Mouse (Mus musculus) R1 (cell line): Measurements from ENCODE around the gene Ambn.
"Not testable (repeated sequence)": the region's sequence is repeated elsewhere in the genome, so short reads cannot be mapped to it uniquely, and the experiment has no call there.

ENCODE experiments used
- DNase-seq: peaks from one replicate; pipeline ENCODE4 v3.0.0-alpha.2; 2018; ENCODE audit warnings: low read depth, low spot score

Ambn gene

DNA sequence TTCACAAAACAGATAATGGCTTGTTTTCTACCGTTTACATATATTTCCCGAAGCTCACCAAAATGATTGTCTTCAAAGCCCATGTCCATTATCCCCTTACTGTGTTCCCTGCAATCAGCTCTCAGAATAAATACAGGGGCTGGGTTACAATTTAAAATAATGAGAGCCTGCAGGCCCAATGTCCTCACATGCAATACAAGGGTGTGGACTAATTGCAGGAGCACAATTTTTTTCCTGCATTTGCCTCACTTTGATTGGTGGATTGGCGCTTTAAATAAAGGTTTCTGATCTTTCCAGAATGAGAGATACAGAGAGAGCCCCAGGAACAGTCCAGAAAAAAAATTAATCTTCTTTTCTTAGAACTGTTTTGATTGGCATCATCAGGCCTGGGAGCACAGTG lies at the start of gene Ambn:
Gene Ambn (plus strand): TSS at position 301 of the 400 bp plus-strand sequence.
- DNase-seq, result no peak

DNA sequence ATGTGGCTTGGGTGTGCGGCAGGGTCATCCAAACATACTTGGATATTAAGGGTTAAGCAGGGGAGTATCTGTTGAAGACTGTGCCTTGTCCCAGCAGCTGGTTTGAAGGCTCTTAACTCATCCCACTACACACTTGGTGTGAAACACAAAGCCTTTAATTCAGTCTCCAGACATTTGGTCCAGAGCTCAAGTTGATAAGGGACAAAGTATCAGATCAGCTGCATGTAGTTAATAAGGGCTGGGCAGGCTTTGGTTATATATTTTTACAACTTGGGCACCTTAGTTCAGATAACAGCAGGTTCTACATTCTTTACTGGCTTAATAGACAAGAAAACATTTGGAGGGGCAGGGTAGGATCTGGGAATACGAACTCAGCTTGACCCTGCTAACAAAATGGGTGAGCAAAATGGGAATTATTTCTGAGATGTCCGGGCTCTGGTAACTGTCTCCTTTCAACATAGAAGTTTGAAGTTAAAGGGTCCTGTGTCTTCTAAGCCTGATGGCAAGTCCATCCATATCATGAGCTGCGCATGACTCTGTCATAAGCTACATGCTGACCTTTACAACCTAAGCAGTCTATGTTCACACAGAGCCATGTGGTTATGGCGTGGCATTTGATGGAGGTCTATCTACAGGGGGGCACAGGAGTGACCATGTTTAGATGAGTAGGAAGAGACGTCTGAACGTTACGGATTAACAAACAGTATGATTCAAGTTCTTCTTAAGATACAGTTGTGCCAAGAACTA lies 35.3 kb upstream of the Ambn start:
- no peak for DNase-seq

DNA sequence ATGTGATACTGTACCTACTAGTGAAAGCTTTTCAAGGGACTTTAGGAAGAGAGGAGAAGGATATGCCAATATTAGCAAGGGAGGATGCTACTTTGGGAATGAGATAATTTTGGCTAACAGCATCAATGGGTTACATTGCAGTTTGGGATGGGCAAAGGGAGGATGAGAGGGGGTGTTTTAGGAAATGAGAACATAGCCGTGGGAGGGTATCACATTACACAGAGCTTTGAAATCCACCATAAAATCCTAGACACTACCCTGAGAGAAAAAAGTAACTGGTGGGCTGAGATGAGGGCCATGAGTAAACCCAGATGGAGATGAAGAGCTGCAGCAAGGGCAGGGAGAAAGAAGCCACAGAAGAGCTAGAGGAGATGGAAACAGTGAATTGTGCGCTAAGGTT lies 30.9 kb upstream of the Ambn start:
- not testable (repeated sequence) for DNase-seq

DNA sequence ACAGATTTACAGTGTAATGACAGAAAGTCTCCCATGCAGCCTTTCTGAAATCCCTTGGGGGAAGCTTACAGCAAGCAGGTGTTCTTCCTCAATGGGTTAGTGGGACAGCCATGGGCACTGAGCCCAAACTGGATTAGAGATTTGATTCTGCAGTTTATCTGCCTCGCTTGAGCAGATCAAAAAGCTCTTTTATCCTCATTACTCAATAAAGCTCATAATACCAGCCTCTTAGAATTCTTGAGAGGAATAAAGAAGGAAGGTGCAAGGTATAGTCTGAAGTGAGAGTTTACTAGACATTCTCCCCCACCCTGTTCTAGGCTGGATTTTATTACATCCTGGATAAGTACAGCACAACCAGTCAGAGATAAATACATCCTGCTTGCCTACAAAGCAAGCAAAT lies 29.0 kb upstream of the Ambn start:
- no peak for DNase-seq

DNA sequence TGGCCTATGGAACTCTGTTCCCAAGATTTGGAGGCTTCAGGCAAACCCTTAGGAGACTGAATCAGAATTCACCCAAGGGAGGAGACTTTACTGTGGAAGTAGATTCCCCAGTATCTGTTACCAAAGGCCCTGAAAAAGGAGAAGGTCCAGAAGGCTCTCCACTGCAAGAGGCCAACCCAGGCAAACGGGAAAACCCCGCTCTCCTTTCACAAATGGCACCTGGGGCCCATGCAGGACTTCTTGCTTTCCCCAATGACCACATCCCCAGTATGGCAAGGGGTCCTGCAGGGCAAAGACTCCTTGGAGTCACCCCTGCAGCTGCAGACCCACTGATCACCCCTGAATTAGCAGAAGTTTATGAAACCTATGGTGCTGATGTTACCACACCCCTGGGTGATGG lies 11.7 kb downstream of the Ambn start:
- no peak for DNase-seq

DNA sequence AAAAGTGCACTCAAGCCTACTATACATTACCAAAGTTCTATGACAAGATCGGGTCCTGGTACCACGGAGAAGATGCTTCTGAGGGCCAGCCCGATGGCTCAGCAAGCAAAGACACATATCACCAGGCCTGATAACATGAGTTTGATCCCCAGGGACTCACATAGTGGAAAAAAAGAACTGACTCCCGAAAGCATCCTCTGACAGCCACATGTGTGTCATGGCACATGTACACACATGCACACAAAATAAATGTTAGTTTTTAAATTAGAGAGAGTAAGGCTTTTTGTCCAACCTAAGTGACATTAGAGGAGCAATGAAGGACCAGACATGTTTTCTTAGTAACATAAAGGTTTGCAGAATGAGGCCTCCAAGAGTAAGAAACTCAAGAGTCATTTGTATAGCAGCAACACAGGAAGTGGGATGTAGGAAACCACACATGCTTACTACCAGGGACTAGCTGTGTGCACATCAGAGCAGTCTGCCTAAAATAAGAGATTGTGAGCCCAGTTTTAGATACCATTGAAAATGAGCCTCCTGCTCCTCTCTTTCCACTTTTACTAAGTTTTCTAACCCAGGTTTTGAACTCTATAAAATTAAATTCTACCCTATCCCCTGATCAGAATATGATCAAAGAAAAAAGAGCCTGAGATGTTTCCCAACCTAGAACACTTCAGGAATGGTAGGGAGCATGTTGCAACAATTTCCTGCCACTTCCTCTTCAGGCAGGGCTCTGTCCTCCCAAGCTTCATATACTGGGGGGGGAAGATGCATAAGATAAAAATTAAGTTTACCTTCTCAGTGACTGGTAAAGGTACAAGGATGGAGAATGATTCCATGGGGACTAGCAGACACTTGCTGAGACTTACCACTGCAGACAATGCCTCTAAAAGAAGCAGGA lies 13.3 kb downstream of the Ambn start:
- DNase-seq, result no peak

DNA sequence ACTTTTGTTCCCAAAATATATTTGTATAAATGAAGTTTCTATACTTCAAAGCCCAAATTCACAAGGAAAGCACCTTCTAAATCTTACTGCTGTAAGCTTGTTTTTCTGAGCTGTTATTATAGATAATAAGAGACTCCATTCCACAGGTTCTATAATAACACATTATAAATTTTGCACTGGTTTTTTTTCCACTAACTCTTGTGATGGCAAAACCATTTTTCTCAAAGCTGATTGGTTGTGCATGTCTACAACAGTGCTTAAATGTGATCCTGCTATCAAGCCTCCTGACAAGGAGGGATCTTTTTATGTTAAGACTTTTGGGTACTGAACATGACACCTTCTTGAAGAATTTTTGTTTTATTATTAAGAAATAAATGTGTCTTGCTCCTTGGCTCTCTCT lies 31.9 kb downstream of the Ambn start, which contains the start of gene Enam:
Gene Enam (plus strand): TSS at position 301 of the 400 bp plus-strand sequence.
- no peak for DNase-seq

DNA sequence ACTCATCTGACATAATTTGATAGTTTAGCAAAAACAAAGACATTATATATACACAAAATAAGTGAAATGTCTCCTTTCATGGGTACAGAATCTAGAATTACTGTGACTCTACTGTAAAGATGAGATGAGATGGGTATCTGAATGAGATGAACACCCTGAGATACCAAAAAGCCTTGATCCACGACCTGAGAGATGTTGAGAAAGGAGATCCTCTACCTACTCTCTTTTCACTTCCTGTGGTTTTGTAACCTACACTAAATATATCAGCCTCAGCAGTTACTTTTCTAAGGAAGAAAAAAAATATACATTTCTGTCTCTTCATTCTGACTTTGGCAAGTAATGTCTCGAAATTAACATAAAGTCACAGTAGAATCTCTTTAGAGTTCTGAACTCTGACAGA lies 33.2 kb downstream of the Ambn start:
- DNase-seq, result no peak

DNA sequence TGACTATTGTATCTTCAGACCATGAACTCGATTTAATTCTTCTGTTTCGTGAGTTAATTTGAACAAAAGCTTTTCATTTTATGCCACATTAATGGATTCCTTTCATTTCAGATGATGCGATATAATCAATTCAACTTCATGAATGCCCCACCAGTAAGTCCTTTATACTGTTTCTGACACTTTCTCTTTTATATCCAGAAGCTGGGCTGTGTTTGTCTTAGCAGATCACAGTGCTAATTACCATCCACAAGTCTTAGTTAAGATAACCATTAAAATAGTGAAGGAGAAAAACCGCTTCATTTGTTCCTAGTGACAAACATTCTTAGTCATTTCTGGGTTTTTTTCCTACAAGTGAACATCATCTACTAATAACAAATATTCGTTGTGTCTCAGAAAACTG lies 35.3 kb downstream of the Ambn start:
- no peak for DNase-seq

DNA sequence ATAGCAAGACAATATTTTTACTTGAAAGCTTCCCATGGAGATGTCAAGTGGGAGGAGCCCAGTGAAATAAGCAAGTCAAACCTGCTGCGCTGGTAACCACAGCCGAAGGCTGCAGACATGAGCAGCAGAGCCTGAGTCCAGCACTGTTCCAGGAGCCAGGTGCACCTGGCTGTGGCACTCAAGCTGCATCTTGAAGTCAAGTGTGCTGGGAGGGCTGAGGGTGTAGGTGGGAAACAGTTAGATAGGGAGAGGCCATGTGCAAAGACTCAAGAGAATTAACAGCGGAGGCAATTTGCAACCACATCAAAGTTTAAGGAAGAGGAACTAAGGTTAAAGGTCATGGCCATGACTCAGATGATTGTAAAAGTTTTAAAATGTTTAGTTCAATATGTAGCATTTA lies 44.0 kb downstream of the Ambn start:
- DNase-seq, result no peak

DNA sequence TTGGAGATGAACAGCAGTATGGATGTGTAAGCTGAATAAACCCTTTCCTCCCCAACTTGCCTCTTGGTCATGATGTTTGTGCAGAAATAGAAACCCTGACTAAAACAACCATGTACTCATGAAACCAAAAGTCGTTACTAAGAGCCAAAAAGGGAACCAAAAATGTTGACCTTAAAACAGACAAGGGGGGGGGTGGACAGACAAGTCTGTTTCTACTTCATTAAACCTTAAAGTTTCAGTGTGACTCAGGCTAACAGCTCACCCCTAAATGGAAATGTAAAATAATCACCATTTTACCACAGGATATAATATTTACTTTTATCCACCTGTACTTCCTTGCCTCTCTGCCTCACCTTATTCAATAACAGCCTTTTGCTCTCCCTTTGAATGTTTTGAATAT lies 52.8 kb downstream of the Ambn start:
- DNase-seq, result no peak

DNA sequence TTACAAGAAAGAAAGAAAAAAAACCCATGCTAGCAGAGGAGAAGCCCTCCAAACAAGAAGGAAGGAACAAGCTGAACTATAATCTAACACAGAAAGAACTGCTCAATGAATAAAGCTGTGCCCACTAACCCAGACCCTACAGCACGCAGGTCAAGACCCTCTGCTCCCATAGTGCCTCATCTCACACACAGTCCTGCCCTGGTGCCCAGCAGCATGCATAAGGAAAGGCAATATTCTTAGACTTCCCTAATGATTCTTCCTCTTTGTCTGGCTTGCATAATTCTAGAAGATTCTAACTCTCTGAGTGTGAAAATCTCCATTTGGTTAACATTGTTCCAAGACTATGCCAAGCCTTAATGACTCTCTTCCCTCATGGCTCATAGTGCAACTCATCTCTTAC lies 53.2 kb downstream of the Ambn start:
- no peak for DNase-seq
